In the genomic region with DNA sequence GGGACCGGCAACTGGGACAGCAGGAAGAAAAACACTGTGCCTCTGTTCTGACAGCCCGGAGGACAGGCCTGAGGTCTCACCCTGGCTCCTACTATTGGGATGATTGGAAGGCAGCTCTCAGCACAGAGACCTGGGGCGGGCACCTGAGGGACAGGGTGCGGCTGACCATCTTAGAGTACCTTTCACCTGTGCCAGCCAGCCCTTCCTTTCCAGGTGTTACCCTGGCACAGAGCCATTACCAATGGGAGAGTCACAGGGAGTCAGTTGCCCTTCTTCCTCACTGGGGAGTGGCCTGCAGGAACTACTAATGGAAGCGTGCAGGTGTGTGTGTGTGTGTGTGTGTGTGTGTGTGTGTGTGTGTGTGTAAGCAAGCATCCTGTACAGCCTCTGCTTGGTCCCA, we compare ENCODE assay signal across 22 mouse cellular contexts. TPM values are rescaled to one million over a fixed set of nuclear protein-coding genes. Genes with fewer than 3 reads are reported as not detected.
DNase-seq lines count a peak whose midpoint lies in the region; ATAC-seq and TF ChIP-seq lines count a peak whose summit lies in the region.
"Had no signal": no experiment of that assay in that cellular context is flagged by ENCODE, and none has a peak within 500 bp of the region (broad histone marks: within the 10 kb centered on the region; RNA-seq: fewer than 3 reads in every experiment).

No protein-coding gene starts in this region.

- H3K9ac ChIP-seq in intestine, postnatal 0 days (ENCODE audit: low read depth, low read length): no peak overlapping the region
- H3K9ac ChIP-seq in intestine, embryonic 15.5 days: no peak overlapping the region
- H3K9ac ChIP-seq in liver, postnatal 0 days (replicated peaks): no peak overlapping the region
- H3K9ac ChIP-seq in liver, embryonic 12.5 days: no peak overlapping the region
- H3K9ac ChIP-seq: forebrain, embryonic 13.5 days; forebrain, postnatal 0 days; heart, embryonic 15.5 days had no signal

- no peaks in the 10 kb centered on the region for H3K27me3 ChIP-seq in intestine, postnatal 0 days (replicated peaks; ENCODE audit: control insufficient read depth, insufficient read depth, low read length)
- H3K27me3 ChIP-seq in intestine, embryonic 15.5 days (replicated peaks): no peaks in the 10 kb centered on the region
- H3K27me3 ChIP-seq in liver, postnatal 0 days (ENCODE audit: insufficient read depth, low read length): no peaks in the 10 kb centered on the region
- no peaks in the 10 kb centered on the region for H3K27me3 ChIP-seq in liver, embryonic 12.5 days (replicated peaks)
- H3K27me3 ChIP-seq: forebrain, embryonic 13.5 days; heart, embryonic 15.5 days had no signal

- no peak for DNase-seq in liver, postnatal 0 days
- peak; percentile 53 for DNase-seq in urinary bladder, postnatal 14 days (ENCODE audit: low spot score)
- no peak for DNase-seq in urinary bladder, postnatal 4 days (ENCODE audit: low spot score in 2 of 2)
- DNase-seq in layer of hippocampus, adult 9-10 months (ENCODE audit: low spot score): no peak
- DNase-seq: adrenal gland, adult 8-10 months; adrenal gland, postnatal 36 days; B cell, adult 2 months; cerebellum, adult 2 months; cerebellum, postnatal 10 days; forebrain, postnatal 0 days; gastrocnemius, postnatal 14 days; heart, adult 2 months; heart, postnatal 14 days had no signal

- peak overlapping the region; percentile 6; the same call in 1 of the 2 replicates for H3K27ac ChIP-seq in intestine, postnatal 0 days (ENCODE audit: low read depth, low read length)
- no peak overlapping the region for H3K27ac ChIP-seq in intestine, embryonic 15.5 days
- 0 out of 2 replicates have a peak overlapping the region, but pooled peaks have one; percentile 34 for H3K27ac ChIP-seq in liver, postnatal 0 days (ENCODE audit: low read depth)
- H3K27ac ChIP-seq in liver, embryonic 12.5 days: no peak overlapping the region
- H3K27ac ChIP-seq: embryonic facial prominence, embryonic 10.5 days; forebrain, embryonic 13.5 days; heart, adult 2 months; heart, embryonic 15.5 days had no signal

- no peaks in the 10 kb centered on the region for H3K9me3 ChIP-seq in intestine, postnatal 0 days (ENCODE audit: control insufficient read depth)
- no peaks in the 10 kb centered on the region for H3K9me3 ChIP-seq in intestine, embryonic 15.5 days
- H3K9me3 ChIP-seq in liver, postnatal 0 days (ENCODE audit: low read length): no peaks in the 10 kb centered on the region
- H3K9me3 ChIP-seq in liver, embryonic 12.5 days (replicated peaks): no peaks in the 10 kb centered on the region
- H3K9me3 ChIP-seq: embryonic facial prominence, embryonic 10.5 days; forebrain, embryonic 13.5 days; G1E; heart, embryonic 15.5 days had no signal

- H3K36me3 ChIP-seq in intestine, postnatal 0 days (ENCODE audit: control insufficient read depth, insufficient read depth): peaks cover 24% of the 10 kb centered on the region
- peaks cover 6% of the 10 kb centered on the region; the same call in 1 of the 2 replicates for H3K36me3 ChIP-seq in intestine, embryonic 15.5 days
- peaks cover 80% of the 10 kb centered on the region for H3K36me3 ChIP-seq in liver, postnatal 0 days (replicated peaks; ENCODE audit: insufficient read depth, low read length)
- H3K36me3 ChIP-seq in liver, embryonic 12.5 days: peaks cover 98% of the 10 kb centered on the region

- no peak overlapping the region for H3K4me3 ChIP-seq in intestine, postnatal 0 days (ENCODE audit: low read depth, low read length)
- H3K4me3 ChIP-seq in intestine, embryonic 15.5 days (replicated peaks): no peak overlapping the region
- H3K4me3 ChIP-seq in liver, postnatal 0 days (ENCODE audit: low read depth, low read length): no peak overlapping the region
- no peak overlapping the region for H3K4me3 ChIP-seq in liver, embryonic 12.5 days
- H3K4me3 ChIP-seq: embryonic facial prominence, embryonic 10.5 days; forebrain, embryonic 13.5 days; heart, adult 2 months; heart, embryonic 15.5 days had no signal

- TF ChIP-seq CTCF in intestine, postnatal 0 days (IDR thresholded peaks at IDR 0.05; ENCODE audit: low read depth): no peak
- TF ChIP-seq CTCF in liver, postnatal 0 days (IDR thresholded peaks at IDR 0.05; ENCODE audit: low read depth): no peak

- peak; percentile 59 for ATAC-seq in intestine, postnatal 0 days
- ATAC-seq in intestine, embryonic 15.5 days: no peak
- no peak for ATAC-seq in liver, postnatal 0 days
- no peak for ATAC-seq in liver, embryonic 12.5 days
- ATAC-seq: CD4-positive, CD25-positive, alpha-beta regulatory T cell, adult 4 months; forebrain, embryonic 13.5 days; forebrain, postnatal 0 days had no signal

- no peak overlapping the region for H3K4me2 ChIP-seq in intestine, postnatal 0 days (replicated peaks; ENCODE audit: low read depth)
- H3K4me2 ChIP-seq in intestine, embryonic 15.5 days (replicated peaks): no peak overlapping the region
- no peak overlapping the region for H3K4me2 ChIP-seq in liver, postnatal 0 days (ENCODE audit: low read depth, low read length)
- H3K4me2 ChIP-seq in liver, embryonic 12.5 days: no peak overlapping the region
- H3K4me2 ChIP-seq: forebrain, embryonic 13.5 days; heart, embryonic 11.5 days; heart, embryonic 15.5 days had no signal

- WGBS in intestine, postnatal 0 days: 55% methylated on average over 4 of the region's 5 CpGs
- 91% methylated on average over 4 of the region's 5 CpGs for WGBS in intestine, embryonic 15.5 days
- 83% methylated on average over 5 of the region's 5 CpGs for WGBS in liver, postnatal 0 days (ENCODE audit: insufficient replicate concordance)
- WGBS in liver, embryonic 12.5 days (ENCODE audit: insufficient replicate concordance): 88% methylated on average over 5 of the region's 5 CpGs

- TF ChIP-seq EP300 in liver, postnatal 0 days (IDR thresholded peaks at IDR 0.05; ENCODE audit: low read depth): no peak

- peaks cover 11% of the 10 kb centered on the region; the same call in 1 of the 2 replicates for H3K4me1 ChIP-seq in intestine, postnatal 0 days (replicated peaks; ENCODE audit: control insufficient read depth, insufficient read depth, low read length)
- H3K4me1 ChIP-seq in intestine, embryonic 15.5 days (replicated peaks): peaks cover 24% of the 10 kb centered on the region
- peaks cover 52% of the 10 kb centered on the region for H3K4me1 ChIP-seq in liver, postnatal 0 days (ENCODE audit: insufficient read depth)
- peaks cover 56% of the 10 kb centered on the region for H3K4me1 ChIP-seq in liver, embryonic 12.5 days

RNA-seq across cellular contexts. Expression of a gene that starts 15.4 kb away (rescaled TPM):
- 6.4 and 6.7 TPM in 2 replicates for polyA plus RNA-seq in intestine, postnatal 0 days (2015; fragmentation: Nextera tagmentation; extraction: Ambion mirVana)
- polyA plus RNA-seq in intestine, embryonic 15.5 days (2015; fragmentation: Nextera tagmentation; extraction: Ambion mirVana): 10.6 TPM in 2 replicates
- polyA plus RNA-seq in liver, postnatal 0 days (2015; fragmentation: Nextera tagmentation; extraction: Ambion mirVana): 12.8 and 13.3 TPM in 2 replicates
- 21.9 and 23.6 TPM in 2 replicates for polyA plus RNA-seq in liver, embryonic 12.5 days (2016; fragmentation: Nextera tagmentation; extraction: Ambion mirVana)

Comparison
In these comparisons a context has a peak if more than half of its experiments do, and no peak if none do; other contexts are left out.
1. H3K27ac ChIP-seq: peak in intestine, postnatal 0 days (single experiment) and liver, postnatal 0 days (single experiment); none in intestine, embryonic 15.5 days (single experiment) and liver, embryonic 12.5 days (single experiment).